Mouse (Mus musculus) mouse trophoblast stem cell (cell line): Measurements from ENCODE around the gene Olfr341.

Source experiments
- in situ Hi-C, 2 experiments: fragments of 300-500 bp; cut with MseI, MboI; formaldehyde crosslinking; loops; 2 replicates in 1 of 2; 3 replicates in 1 of 2; pipeline ENCODE4 v1.15.1; 2025

Gene Olfr341

GRCm38 (mm10) chr2:36482368-36482767 lies at the start of gene Olfr341:
TSS of gene Olfr341 (minus strand) at chr2:36482468.
- in situ Hi-C loops, result no loop called here

- in situ Hi-C loops, result no loop called here
Observed at GRCm38 (mm10) chr2:36524698-36525097, 42.4 kb upstream of the Olfr341 start, which contains the start of gene Olfr342. TSS of gene Olfr342 (plus strand) at chr2:36524998.

- in situ Hi-C loops, result no loop called here
Observed at GRCm38 (mm10) chr2:36473634-36474033, 8.6 kb downstream of the Olfr341 start.

- in situ Hi-C loops, result no loop called here
Observed at GRCm38 (mm10) chr2:36452287-36452686, 30.0 kb downstream of the Olfr341 start, which contains the start of gene Olfr340. TSS of gene Olfr340 (plus strand) at chr2:36452587.
